Mouse (Mus musculus): ENCODE measurements around the gene BC005624.

Gene BC005624

DNA sequence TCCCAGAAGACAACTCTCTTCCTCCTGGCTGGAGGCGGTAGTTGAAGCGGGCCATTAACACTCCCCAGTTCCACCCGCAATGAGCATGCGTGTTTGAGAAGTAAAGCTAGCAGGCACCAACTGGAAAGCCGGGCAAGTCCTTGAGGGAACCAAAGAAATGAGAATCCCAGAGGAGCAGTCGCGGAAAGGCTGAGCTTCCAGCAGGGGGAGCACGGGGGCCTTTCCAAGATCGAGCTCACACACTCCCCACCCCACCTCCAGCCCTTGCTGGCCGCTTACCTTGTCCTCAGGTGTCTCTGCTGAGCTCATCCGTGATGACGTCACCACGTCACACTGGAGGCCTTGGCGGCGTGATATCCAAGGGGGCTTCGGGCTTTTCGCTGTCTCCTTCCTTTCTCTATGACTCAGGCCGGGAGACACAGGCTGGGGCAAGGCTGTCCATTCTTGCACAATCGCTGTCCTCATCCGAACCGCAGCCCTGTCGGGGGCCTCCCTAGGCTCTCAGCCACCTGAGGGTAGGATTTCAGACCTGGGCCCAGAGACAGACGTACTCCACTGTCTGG lies 52.4 kb downstream of the BC005624 start, which contains the start of gene Ptges:
Gene Ptges (minus strand): TSS at position 381 of the 563 bp plus-strand sequence.
- in situ Hi-C loops (cut with MseI, MboI) = loop anchor here (5.0 to 10.0 kb wide), 3 partner anchors 37 to 95 kb away; partner anchors contain the start of genes Asb6 (in 1 of the 2) and Prrx2 (in 1 of the 2)

DNA sequence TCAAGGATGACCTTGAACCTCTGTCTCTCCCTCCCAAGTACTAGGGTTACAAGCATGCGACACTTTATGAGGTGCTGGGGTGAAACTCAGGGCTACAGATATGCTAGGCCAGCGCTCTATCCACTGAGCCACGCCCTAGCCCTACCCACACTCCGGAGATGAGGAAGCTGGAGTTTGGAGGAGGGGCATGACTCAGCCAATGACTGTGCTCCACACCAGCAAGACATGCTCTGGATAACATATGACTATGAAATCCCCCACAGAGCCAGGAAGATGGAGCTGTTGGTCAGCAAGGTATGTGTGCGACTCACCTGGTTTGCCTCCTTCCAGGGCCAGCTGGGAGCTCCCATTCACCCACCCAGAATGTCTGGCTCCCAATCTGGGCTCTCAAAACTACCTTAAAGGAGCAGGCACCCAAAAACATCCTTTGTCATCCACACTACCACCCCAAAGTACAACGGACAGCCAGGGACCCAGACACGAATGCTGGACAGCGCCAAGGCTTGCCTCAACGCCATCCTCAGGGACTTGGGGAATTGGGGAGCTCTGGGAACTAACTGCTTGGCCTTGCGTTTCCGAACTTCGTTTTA lies 53.0 kb downstream of the BC005624 start:
- in situ Hi-C loops (cut with MseI, MboI) = loop anchor here (5.0 kb wide), 2 partner anchors 37 to 42 kb away; no protein-coding TSS in a partner anchor

- in situ Hi-C loops (cut with MseI, MboI) = loop anchor here (5.0 kb wide), 2 partner anchors 36 to 41 kb away; no protein-coding TSS in a partner anchor
Observed at GRCm38 (mm10) chr2:30927844-30928628, 54.0 kb downstream of the BC005624 start.

DNA sequence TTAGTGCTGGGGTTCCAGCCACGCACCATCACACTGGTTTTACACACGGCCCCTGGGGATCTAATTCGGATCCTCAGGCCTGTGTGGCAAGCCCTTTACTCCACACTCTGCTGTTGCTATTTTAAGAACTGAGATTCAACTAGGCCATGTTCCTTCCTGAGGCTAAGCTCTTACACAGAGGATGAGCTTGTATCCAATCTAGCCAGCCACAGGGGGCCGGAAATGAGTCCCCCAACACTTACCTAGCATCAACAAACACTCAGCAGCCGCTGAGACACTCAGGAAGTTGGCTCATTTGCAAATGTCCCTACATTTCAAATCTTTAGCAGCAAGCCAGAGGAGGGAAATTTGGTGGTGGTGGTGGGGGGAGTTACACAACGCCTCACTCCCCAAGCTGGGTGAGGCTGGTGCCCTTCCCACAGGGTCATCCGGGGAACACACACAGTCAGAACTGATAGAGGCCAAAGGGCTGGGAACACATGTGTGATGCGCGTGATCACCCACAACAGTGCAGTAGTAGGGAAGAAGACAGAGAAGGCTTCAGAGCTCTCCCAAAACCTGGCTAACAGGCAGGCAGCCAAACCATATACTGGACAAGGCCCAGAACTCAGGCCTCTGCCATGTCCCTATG lies 54.7 kb downstream of the BC005624 start:
- in situ Hi-C loops (cut with MseI, MboI) = loop anchor here (5.0 kb wide), 2 partner anchors 35 to 40 kb away; no protein-coding TSS in a partner anchor

- in situ Hi-C loops (cut with MseI, MboI) = loop anchor here (5.0 kb wide), 2 partner anchors 34 to 39 kb away; no protein-coding TSS in a partner anchor
Observed at GRCm38 (mm10) chr2:30926381-30926780, 55.6 kb downstream of the BC005624 start.

DNA sequence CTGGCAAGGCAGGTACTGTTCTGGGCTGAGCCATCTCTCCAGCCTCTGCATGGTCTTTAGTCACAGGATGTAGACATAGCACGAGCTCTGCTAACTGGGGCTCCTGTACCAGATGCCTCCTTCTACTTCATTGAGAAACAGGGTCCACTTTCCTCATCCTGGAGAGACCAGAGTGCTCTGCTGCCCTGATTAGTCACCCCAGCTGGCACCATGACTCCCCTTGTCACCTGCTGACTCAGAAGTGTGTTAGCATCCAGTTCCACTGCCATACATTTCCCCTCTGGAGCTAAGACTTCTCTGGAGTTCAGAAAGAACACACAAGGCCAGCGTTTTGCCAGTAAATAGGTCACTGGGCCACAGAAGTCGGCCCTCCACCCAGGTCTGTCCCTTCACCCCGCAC lies 56.8 kb downstream of the BC005624 start:
- in situ Hi-C loops (cut with MseI, MboI) = loop anchor here (5.0 kb wide), 2 partner anchors 33 to 38 kb away; no protein-coding TSS in a partner anchor

- in situ Hi-C loops (cut with MseI, MboI) = no loop called here
Observed at GRCm38 (mm10) chr2:30923099-30923498, 58.9 kb downstream of the BC005624 start.
